In the genomic region with DNA sequence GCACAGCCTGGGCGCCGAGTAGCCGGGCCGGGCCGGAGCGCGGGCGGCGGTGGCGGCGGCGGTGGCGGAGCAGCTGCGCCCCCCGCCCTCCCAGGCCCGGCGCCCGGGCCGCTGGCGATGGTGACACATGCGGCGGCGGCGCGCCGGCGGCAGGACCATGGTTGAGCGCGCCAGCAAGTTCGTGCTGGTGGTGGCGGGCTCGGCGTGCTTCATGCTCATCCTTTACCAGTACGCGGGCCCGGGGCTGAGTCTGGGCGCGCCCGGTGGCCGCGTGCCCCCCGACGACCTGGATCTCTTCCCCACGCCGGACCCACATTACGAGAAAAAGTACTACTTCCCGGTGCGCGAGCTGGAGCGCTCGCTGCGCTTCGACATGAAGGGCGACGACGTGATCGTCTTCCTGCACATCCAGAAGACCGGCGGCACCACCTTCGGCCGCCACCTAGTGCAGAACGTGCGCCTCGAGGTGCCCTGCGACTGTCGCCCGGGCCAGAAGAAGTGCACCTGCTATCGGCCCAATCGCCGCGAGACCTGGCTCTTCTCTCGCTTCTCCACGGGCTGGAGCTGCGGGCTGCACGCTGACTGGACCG, we compare ENCODE assay signal across 8 mouse cellular contexts. TPM values are rescaled to one million over a fixed set of nuclear protein-coding genes. Genes with fewer than 3 reads are reported as not detected.
DNase-seq lines count a peak whose midpoint lies in the region; ATAC-seq and TF ChIP-seq lines count a peak whose summit lies in the region.

No protein-coding gene starts in this region.

- H3K27me3 ChIP-seq in C2C12 (ENCODE audit: control insufficient read depth, insufficient read depth, insufficient read length) (no peaks in the 10 kb centered on the region), MEL (ENCODE audit: control insufficient read depth in 1 of 2, insufficient read depth in 2 of 2, low read length in 2 of 2) (no peaks in the 10 kb centered on the region)
- no peaks in the 10 kb centered on the region for H3K27me3 ChIP-seq in heart, postnatal 0 days (ENCODE audit: control insufficient read depth, insufficient read depth, low read length)
- H3K27me3 ChIP-seq in small intestine, adult 2 months (ENCODE audit: control insufficient read depth, insufficient read depth, low read length): no peaks in the 10 kb centered on the region

- peak; percentile 62 for ATAC-seq in heart, postnatal 0 days (ENCODE audit: insufficient read depth, low read depth)
- ATAC-seq in megakaryocyte, adult 5-6 weeks (ENCODE audit: poor library complexity, severe bottlenecking): 0 out of 2 replicates have a peak, but pooled peaks have one; percentile 3

- H3ac ChIP-seq in C2C12 (ENCODE audit: control insufficient read depth, insufficient read length, low read depth): peak overlapping the region; percentile 75

- DNase-seq in MEL (ENCODE audit: low read depth, low spot score): peak; percentile 69
- DNase-seq in embryo, embryonic 11 days: peak; percentile 80
- no peak for DNase-seq in heart, postnatal 0 days (ENCODE audit: low spot score)
- DNase-seq in layer of hippocampus, postnatal 25 days (ENCODE audit: extremely low spot score in 1 of 2, low spot score in 1 of 2): peak; percentile 27 to 44
- DNase-seq in c-Kit-positive CD71-positive TER-119-positive erythroid progenitor cells, embryonic 14.5 days (ENCODE audit: low spot score): no peak

- peak overlapping the region; percentile 98 for H3K4me2 ChIP-seq in heart, postnatal 0 days (ENCODE audit: low read depth, low read length)

- H3K79me2 ChIP-seq in C2C12 (ENCODE audit: control insufficient read depth, insufficient read depth) (peaks cover 52% of the 10 kb centered on the region), MEL (ENCODE audit: control insufficient read depth, insufficient read depth, low read length, poor library complexity) (peaks cover 54% of the 10 kb centered on the region)

- TF ChIP-seq EP300 in MEL (IDR thresholded peaks at IDR 0.05; ENCODE audit: low read depth in 1 of 2, low read length in 2 of 2): no peak
- no peak for TF ChIP-seq EP300 in heart, postnatal 0 days (IDR thresholded peaks at IDR 0.05; ENCODE audit: low read depth)

- TF ChIP-seq RAD21 in MEL (IDR thresholded peaks at IDR 0.05; ENCODE audit: low read depth, low read length): no peak

- WGBS in heart, postnatal 0 days: under 1% methylated on average over 51 of the region's 76 CpGs
- WGBS in small intestine, adult 2 months: under 1% methylated on average over 65 of the region's 76 CpGs

- no peaks in the 10 kb centered on the region for H3K36me3 ChIP-seq in C2C12 (ENCODE audit: control insufficient read depth, insufficient read depth)
- peaks cover 0 to 25% of the 10 kb centered on the region in 2 experiments; a peak in 3 of 4 replicates for H3K36me3 ChIP-seq in MEL (ENCODE audit: control insufficient read depth in 1 of 2, insufficient read depth in 2 of 2, low read length in 2 of 2)
- no peaks in the 10 kb centered on the region for H3K36me3 ChIP-seq in heart, postnatal 0 days (replicated peaks; ENCODE audit: control insufficient read depth, insufficient read depth, low read length)
- peaks cover 2% of the 10 kb centered on the region for H3K36me3 ChIP-seq in small intestine, adult 2 months (ENCODE audit: control insufficient read depth, insufficient read depth, low read length)

- H3K27ac ChIP-seq in MEL (ENCODE audit: control insufficient read depth, low read depth, low read length): peak overlapping the region; percentile 23
- H3K27ac ChIP-seq in heart, postnatal 0 days (ENCODE audit: low read depth): peak overlapping the region; percentile 78
- H3K27ac ChIP-seq in small intestine, adult 2 months (ENCODE audit: insufficient read depth, low read depth, low read length): peak overlapping the region; percentile 86

- no peak for TF ChIP-seq POLR2A in MEL (IDR thresholded peaks at IDR 0.05; ENCODE audit: control insufficient read depth in 1 of 2, insufficient read depth in 1 of 2, low read depth in 1 of 2, low read length in 2 of 2, poor library complexity in 1 of 2)
- 0 out of 2 replicates have a peak, but pooled peaks have one; percentile 30 for TF ChIP-seq POLR2A in small intestine, adult 2 months (IDR thresholded peaks at IDR 0.05; ENCODE audit: low read depth, low read length)

- peaks cover 39% of the 10 kb centered on the region for H3K79me3 ChIP-seq in C2C12 (ENCODE audit: low read depth)

- peaks cover 12 to 49% of the 10 kb centered on the region in 2 experiments for H3K4me1 ChIP-seq in MEL (ENCODE audit: control insufficient read depth in 1 of 2, insufficient read depth in 2 of 2, low read length in 2 of 2)
- peaks cover 54% of the 10 kb centered on the region for H3K4me1 ChIP-seq in heart, postnatal 0 days (ENCODE audit: control insufficient read depth, insufficient read depth)
- H3K4me1 ChIP-seq in small intestine, adult 2 months (ENCODE audit: control insufficient read depth, insufficient read depth, insufficient read length, low read length): peaks cover 38% of the 10 kb centered on the region

- H3K4me3 ChIP-seq in C2C12 (ENCODE audit: insufficient read depth, poor library complexity, severe bottlenecking): peak overlapping the region; percentile 72
- peak overlapping the region; percentile 83 to 94 for H3K4me3 ChIP-seq in MEL (ENCODE audit: control insufficient read depth in 1 of 2, insufficient read depth in 1 of 2, low read depth in 2 of 2, low read length in 2 of 2)
- peak overlapping the region; percentile 88 for H3K4me3 ChIP-seq in heart, postnatal 0 days (ENCODE audit: low read depth, low read length)
- H3K4me3 ChIP-seq in small intestine, adult 2 months (ENCODE audit: low read depth, low read length): peak overlapping the region; percentile 86

- no peak for TF ChIP-seq CTCF in C2C12 (IDR thresholded peaks at IDR 0.05; ENCODE audit: control insufficient read depth, insufficient read depth, insufficient read length)
- no peak for TF ChIP-seq CTCF in MEL (IDR thresholded peaks at IDR 0.05 in 2 of 3, conservative IDR thresholded peaks at IDR 0.05 in 1 of 3; ENCODE audit: control insufficient read depth in 1 of 3, insufficient read depth in 1 of 3, low read depth in 2 of 3, low read length in 3 of 3, poor library complexity in 1 of 3, severe bottlenecking in 1 of 3)
- TF ChIP-seq CTCF in heart, postnatal 0 days (IDR thresholded peaks at IDR 0.05; ENCODE audit: low read depth): no peak
- TF ChIP-seq CTCF in small intestine, adult 2 months (IDR thresholded peaks at IDR 0.05; ENCODE audit: extremely low read depth, insufficient read length, insufficient replicate concordance, low read depth, low read length): no peak

- peak overlapping the region; percentile 78 for H3K9ac ChIP-seq in MEL (ENCODE audit: control insufficient read depth, low read depth, low read length, poor library complexity, severe bottlenecking)
- peak overlapping the region; percentile 84 for H3K9ac ChIP-seq in heart, postnatal 0 days (replicated peaks; ENCODE audit: low read depth, low read length)

- no peaks in the 10 kb centered on the region for H3K9me3 ChIP-seq in MEL (replicated peaks; ENCODE audit: insufficient read depth, low read length)
- H3K9me3 ChIP-seq in heart, postnatal 0 days (replicated peaks; ENCODE audit: control insufficient read depth, low read length): no peaks in the 10 kb centered on the region

TF ChIP-seq in C2C12, 6 proteins besides CTCF, POLR2A, EP300 and RAD21:
- TF ChIP-seq USF1 (IDR thresholded peaks at IDR 0.05; ENCODE audit: low read depth) (no peak), MAX (IDR thresholded peaks at IDR 0.05) (no peak), FOSL1 (IDR thresholded peaks at IDR 0.05; ENCODE audit: insufficient read depth, low read length, poor library complexity, severe bottlenecking) (no peak), MYOD1 (IDR thresholded peaks at IDR 0.05; ENCODE audit: control insufficient read depth, insufficient read length, low read depth) (no peak), CEBPB (IDR thresholded peaks at IDR 0.05; ENCODE audit: low read depth) (no peak), MYOG (IDR thresholded peaks at IDR 0.05; ENCODE audit: control insufficient read depth, extremely low read depth, insufficient read length) (no peak)

TF ChIP-seq in MEL, 35 proteins besides CTCF, POLR2A, EP300 and RAD21:
- no peak for TF ChIP-seq CHD2 (IDR thresholded peaks at IDR 0.05; ENCODE audit: low read length)
- no peak for TF ChIP-seq NRF1 (IDR thresholded peaks at IDR 0.05; ENCODE audit: insufficient read depth, low read depth, low read length, poor library complexity, severe bottlenecking)
- peak; percentile 66; the same call in 1 of the 2 replicates for TF ChIP-seq MXI1 (IDR thresholded peaks at IDR 0.05; ENCODE audit: low read depth, low read length)
- no peak for TF ChIP-seq USF1 (IDR thresholded peaks at IDR 0.05; ENCODE audit: low read depth, low read length)
- 0 out of 2 replicates have a peak, but pooled peaks have one; percentile 25 for TF ChIP-seq UBTF (IDR thresholded peaks at IDR 0.05; ENCODE audit: borderline replicate concordance, insufficient read depth, low read depth, low read length)
- TF ChIP-seq MEF2A (IDR thresholded peaks at IDR 0.05; ENCODE audit: extremely low read depth, insufficient replicate concordance, low read depth, low read length, poor library complexity, severe bottlenecking): no peak
- TF ChIP-seq MYB (IDR thresholded peaks at IDR 0.05; ENCODE audit: low read depth, low read length): no peak
- no peak for TF ChIP-seq POLR2AphosphoS2 (IDR thresholded peaks at IDR 0.05; ENCODE audit: low read length)
- TF ChIP-seq TAL1 (IDR thresholded peaks at IDR 0.05; ENCODE audit: low read length): no peak
- no peak for TF ChIP-seq ELF1 (IDR thresholded peaks at IDR 0.05; ENCODE audit: low read depth, low read length)
- TF ChIP-seq SIN3A (IDR thresholded peaks at IDR 0.05; ENCODE audit: low read length): no peak
- no peak for TF ChIP-seq SMC3 (IDR thresholded peaks at IDR 0.05; ENCODE audit: low read depth, low read length)
- no peak for TF ChIP-seq NELFE (IDR thresholded peaks at IDR 0.05; ENCODE audit: low read depth, low read length)
- no peak for TF ChIP-seq BHLHE40 (IDR thresholded peaks at IDR 0.05; ENCODE audit: borderline replicate concordance, low read depth, low read length)
- TF ChIP-seq ETS1 (IDR thresholded peaks at IDR 0.05; ENCODE audit: low read depth, low read length): no peak
TF ChIP-seq in MEL: peak in this region for 2.

RNA-seq across cellular contexts. Expression of gene Hs6st1, which starts 0.4 kb away (rescaled TPM):
- polyA plus RNA-seq in C2C12 (2012; fragmentation: generic; extraction: Trizol) (45.0 TPM), MEL (2012; ENCODE audit: insufficient read depth in 1 of 2, insufficient read length in 2 of 2, low read depth in 1 of 2, low replicate concordance in 2 of 2, missing spikeins in 1 of 2) (10 to 100 TPM; 45.7 to 52.0 TPM)
- total RNA-seq in MEL (2012; rRNA removed): 30.3 and 33.0 TPM in 2 replicates
- total RNA-seq in heart, postnatal 0 days (2014; rRNA removed; ENCODE audit: low replicate concordance): 31.5 and 39.8 TPM in 2 replicates
- polyA plus RNA-seq in heart, postnatal 0 days (2015; fragmentation: Nextera tagmentation; extraction: Ambion mirVana): 2.7 and 3.2 TPM in 2 replicates
- total RNA-seq in layer of hippocampus, postnatal 25 days (2021): 10 to 100 TPM; 40.9 to 43.0 TPM
- 28.7 and 30.0 TPM in 2 replicates for total RNA-seq in megakaryocyte, adult 5-6 weeks (2015)
- total RNA-seq in megakaryocyte, adult 5-6 weeks (2017): 16.0 and 17.0 TPM in 2 replicates
- polyA plus RNA-seq in small intestine, adult 2 months (2012; rRNA removed): 33.9 and 53.7 TPM in 2 replicates

Comparison
In these comparisons a context has a peak if more than half of its experiments do, and no peak if none do; other contexts are left out.
1. DNase-seq: peak in MEL (single experiment), embryo, embryonic 11 days (single experiment) and layer of hippocampus, postnatal 25 days (2 of 2); none in heart, postnatal 0 days (single experiment) and c-Kit-positive CD71-positive TER-119-positive erythroid progenitor cells, embryonic 14.5 days (single experiment).
2. H3K27ac ChIP-seq: peak in every context shown above with its lines; median percentile 86 in small intestine, adult 2 months; 78 in heart, postnatal 0 days; 23 in MEL.
3. Peak in every context shown above with its lines, with median percentiles within 50 percentile points of each other: H3K4me3 ChIP-seq.